Mouse (Mus musculus): ENCODE data around the gene Tcf3.
A peak's percentile ranks its signal among the peaks of the same experiment; 100 is the strongest.

Tcf3 gene

DNA sequence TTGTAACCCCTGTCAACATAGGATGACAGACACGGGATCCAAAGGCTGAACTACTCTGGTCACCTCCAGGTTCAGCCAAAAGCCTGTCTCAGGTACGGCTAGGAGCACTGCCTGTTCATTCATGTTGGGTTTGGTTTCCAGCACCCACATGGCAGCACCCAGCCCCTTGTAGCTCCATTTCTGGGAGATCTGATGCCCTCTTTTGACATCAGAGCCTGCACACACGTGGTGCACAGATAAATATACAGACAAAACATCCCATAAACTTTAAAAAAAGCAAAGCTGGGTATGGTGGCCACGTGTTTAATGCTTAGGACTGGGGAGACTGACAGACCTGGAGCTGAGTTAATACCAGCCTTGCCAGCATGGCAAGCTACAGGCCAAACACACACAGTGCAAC, 25.5 kb downstream of the Tcf3 start:
- no peak for DNase-seq (ENCODE audit: low read depth, low spot score)

DNA sequence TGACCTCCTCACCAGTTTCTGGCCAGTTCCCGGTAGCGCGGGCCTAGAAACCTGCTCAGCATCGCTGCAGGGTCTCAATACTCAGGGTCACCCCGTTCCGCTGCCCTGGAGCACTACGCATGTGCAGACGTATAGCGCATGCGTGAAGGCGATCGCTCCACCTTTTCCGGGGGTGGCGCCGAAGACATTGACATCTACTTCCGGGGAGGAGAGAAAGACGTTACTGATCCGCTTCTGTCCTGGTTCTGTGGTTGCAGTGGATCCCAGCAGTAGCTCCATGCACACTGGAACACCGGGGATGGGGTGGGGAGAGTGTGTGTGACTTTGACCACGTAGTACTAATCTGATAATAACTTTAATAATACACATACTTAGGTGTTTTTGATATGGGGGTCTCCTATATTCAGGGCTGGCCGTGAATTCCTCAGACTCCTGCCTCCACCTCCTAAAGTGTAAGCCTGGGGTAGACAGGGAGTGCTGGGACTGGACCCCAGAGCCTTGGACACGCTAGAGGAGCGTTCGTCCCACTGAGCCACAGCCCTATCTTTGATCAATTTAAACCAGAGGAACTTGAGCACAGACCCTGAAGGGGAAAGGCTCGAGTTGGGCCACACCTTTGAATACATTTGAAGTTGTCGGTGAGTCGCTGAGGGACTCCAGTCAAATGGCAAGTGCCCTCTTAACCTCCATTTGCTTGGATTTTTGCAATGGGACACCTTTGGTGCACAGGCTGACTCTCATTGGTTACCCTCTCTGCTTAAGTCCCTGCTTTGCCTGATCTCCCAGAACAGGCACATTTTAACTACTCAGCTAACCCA, 26.6 kb downstream of the Tcf3 start, which contains the start of gene Uqcr11:
Gene Uqcr11, minus strand, starts transcription at position 147 of the 818 bp plus-strand sequence.
- peak; percentile 95 for DNase-seq (ENCODE audit: low read depth, low spot score)

DNA sequence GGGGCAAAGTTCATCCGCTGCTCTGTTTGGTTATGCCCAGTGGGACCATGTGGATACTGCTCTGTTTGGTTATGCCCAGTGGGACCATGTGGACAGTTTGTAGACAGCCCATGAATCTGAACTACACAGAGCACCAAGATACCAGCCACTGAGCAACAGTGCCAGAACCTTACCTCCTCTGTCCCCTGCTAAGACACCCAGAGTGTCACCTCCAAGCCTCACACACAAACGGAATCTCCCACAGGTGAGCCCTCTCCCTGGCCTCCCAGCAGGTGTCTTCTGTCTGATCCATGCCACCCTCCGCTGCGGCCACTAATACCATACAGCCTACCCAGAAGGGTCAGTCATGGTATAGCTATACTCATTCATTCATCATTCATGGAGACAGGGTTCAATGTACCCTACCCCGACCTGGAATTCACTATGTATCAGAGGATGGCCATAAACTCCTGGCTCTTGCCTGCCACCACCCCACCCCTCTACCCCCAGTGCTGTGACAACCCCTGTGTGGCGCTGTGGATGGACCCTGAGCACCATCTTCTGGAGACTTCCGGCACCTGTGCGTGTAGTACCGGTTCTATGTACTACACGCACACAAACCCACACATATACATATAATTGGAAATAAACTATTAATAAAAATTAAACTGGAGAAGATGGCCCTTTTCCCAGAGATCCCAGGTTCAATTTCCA, 27.8 kb downstream of the Tcf3 start:
- peak; percentile 47 for DNase-seq (ENCODE audit: low read depth, low spot score)

DNA sequence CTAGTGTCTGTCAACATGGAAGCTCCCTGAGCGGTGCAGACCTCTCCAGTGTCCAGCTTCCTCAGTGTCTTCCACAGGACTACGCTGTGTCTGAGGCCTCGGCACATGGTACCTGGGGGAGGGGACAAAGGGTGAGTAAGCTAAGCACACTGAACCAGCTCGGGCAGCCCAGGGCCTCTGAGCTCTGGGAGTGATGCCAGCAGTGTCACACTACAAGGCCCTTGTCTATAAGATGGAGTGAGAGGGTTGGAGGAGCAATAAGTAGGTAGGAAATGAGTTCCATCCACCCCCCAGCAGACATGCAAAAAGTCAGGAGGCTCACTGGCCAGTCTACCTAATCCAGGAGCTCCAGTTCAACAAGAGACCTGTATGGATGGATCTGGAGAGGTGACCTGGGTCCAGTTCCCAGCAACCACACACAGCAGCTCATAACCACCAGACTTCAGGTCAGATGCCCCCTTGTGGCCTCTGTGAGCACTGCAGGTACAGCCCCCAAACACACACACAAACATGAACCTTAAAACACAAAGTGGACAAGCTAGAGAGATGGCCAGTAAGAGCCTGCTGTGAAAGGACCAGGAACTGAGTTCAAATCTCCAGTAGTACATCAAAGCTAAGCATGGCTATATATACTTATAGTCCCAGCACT, 30.3 kb downstream of the Tcf3 start:
- DNase-seq (ENCODE audit: low read depth, low spot score): peak; percentile 72

DNA sequence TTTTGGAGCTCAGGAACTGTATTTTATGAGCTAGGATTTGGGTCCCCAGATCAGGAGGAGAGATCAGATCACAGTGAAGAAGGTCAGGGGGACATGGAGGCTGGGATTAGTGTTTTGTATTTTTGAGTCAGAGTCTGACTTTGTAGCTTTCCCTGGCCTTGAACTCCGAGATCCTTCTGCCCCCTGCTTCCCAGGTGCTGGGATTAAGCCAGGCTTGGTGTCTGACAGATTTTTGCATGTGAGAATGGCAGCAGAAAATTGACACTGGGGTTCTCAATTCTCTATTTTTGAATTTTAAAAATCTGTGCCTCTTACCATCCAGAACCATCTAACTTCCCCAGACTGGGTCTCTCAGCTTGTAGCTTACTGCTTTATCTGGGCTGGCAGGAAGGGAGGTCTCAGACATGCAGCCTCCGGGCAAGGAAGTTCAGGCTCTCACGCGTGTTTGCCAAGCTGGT, 32.7 kb downstream of the Tcf3 start:
- DNase-seq (ENCODE audit: low read depth, low spot score): no peak

DNA sequence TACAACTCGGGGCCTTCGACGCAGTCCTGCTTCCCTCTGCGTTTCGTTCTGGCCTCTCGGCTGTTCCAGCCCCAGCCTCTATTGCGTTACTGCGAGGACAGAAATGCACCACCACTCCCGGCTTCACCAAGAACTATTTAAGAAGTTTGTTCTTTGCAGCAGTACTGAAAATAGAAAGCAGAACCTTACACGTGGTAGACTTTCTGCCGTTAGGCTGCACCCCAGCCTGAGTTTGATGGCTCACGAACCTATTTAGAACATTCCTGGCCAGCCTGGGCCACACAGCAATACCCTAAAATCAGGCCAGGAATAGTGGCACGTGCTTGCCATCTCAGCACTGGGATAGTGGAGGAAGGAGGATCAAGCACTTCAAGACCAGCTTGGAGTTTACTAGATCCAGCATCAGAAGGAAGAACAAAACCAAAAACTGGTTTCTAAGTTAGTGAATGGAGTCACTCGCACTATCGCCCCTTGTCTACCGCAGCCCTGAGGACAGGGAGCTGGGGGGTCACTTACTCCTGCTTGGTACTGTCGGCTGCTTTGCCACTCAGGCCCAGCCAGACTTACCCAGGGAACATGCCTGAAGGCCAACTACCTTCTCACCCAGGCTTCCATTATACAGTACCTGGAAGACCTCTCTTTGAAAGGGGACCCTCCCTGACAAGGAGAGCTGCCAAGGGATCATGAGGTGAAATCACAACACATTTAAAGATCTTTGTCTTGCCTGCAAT, 33.3 kb downstream of the Tcf3 start:
- DNase-seq (ENCODE audit: low read depth, low spot score): no peak

DNA sequence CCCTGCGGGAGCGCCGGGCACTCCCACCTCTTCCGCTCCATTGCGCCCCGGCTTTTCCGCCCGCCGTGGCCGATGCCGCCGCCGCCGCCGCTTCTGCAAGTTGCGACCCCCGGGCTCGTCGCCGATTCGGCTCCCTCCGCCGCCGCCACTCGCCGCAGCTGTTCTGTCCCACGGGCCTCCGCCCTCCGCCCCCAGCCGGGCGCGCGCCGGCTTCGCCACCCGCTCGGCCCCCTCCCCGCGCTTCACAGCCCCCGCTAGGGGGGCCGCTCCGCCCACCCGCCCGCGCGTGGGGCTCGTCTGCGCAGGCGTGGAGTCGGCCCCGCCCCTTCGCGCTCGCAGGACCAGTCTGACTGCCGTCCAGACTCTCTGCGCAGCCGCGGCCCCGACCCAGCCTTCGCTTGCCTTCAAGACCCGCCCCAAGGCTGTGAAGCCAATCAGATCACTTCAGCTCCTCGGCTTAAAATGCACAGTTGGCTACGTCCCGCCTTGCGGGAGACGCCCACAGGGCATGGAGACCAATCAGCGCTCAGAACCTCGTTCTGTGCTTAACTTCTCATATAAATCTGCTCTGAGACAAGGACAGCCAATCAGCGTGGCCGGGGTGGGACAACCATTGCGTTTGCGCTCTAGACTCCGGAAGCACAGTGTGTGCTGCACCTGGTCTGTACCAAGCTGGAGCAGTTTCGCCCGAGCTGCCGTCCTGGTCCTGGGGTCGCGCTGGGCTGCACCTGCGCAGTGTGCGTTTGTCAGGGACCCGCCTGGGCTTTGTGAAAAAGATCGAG, 34.1 kb downstream of the Tcf3 start, which contains the start of gene Mbd3:
Gene Mbd3, minus strand, starts transcription at position 360 of the 782 bp plus-strand sequence.
- peak; percentile 100 for DNase-seq (ENCODE audit: low read depth, low spot score)

DNA sequence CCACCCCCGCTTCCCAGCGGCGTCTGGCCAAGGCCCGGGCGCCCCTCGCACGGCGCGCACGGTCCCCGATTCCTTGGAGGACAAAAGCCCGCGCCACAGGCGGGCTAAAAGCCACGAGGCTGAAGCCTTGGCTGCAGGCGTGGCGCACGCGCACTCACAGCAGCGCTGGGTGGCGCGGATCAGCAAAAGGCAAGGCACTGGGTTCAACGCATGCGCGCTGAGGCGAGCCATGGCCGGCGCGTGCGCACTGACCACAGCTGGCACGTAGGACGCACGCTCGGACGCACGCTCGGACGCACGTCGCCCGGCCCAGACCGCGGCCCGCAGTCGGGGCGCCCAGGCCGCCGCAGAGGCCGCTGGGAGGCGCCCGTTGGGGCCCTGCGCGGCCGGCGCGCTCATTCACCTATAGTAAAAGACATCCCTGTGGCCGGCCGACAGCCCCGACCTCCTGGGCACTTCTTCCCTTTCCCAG, 34.7 kb downstream of the Tcf3 start:
- peak; percentile 99 for DNase-seq (ENCODE audit: low read depth, low spot score)

DNA sequence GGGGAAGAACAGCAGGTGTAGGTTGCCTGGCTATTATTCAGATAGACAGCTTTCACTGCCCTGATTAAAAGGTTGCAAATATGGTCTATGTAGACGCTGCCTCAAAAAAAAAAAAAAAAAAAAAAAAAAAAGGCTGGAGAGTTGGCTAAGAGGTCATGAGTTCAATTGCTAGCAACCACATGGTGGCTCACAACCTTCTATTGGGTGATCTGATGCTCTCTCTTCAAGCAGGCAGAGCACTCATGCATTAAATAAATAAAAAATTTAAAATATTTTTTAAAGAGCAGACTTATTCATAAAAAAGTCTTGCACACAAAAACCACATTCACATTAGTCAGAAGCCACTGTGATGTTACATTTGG, 35.3 kb downstream of the Tcf3 start:
- no peak for DNase-seq (ENCODE audit: low read depth, low spot score)

DNA sequence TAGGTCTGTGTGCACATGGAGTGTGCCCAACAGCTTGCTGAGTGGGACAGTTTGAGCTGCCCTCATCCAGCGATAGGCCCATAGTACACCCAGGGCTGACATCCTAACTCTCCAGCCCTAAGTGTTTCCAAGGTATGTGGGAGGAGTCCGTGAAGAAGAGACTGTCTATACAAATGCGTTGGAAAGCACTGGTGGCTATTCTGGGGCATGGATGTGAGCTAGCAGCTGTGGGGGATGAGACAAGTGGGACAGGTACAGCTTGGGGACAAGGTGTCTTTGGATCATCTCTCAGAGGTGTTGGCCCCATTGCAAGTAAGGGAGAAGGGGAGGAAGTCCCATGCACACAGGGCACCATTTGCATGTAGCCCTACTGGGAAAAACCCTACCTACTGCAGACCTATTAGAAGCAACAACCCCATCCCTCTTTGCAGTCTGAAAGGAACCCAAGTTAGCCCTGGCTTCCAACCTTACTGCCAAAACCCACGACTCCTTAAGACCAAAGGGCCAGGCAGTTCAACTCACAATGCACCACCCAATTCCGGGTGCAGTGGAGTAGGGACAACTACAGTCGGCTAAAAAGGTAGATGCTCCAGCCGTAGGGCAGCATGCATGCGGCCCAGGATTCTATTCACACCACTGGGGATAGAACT, 35.8 kb downstream of the Tcf3 start:
- DNase-seq (ENCODE audit: low read depth, low spot score): peak; percentile 40

DNA sequence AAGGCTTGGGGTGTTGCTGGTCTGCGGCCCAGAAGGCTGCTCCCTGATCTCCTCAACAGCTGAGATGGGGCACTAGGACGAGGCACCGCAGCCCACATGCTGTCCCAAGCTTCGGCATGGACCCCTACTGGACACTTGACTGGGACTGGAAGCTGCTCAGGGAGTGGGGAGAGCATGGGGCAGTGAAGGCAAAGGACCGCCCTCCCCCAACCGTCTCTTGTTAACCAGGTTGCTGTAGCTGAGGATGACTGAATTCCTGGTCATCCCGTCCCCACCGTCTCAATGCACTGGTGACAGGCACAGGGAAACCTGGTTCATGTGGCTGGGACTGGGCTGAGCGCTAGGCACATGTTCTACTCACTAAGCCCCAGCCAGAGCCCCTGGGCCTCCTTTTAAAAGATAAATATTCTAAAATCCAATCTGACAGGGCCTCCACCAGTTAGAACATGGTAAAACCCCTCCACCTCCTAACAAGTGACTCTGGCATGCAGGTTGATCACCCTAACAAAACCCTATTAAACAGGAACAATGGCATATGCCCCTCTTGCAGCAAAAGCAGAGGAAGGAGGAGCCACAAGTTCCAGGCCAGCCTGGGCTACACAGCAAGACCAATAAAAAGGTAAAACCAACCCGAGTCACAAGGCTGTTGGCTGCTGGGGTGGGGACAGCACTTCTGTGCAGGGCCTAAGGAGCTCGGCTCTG, 36.5 kb downstream of the Tcf3 start:
- no peak for DNase-seq (ENCODE audit: low read depth, low spot score)

DNA sequence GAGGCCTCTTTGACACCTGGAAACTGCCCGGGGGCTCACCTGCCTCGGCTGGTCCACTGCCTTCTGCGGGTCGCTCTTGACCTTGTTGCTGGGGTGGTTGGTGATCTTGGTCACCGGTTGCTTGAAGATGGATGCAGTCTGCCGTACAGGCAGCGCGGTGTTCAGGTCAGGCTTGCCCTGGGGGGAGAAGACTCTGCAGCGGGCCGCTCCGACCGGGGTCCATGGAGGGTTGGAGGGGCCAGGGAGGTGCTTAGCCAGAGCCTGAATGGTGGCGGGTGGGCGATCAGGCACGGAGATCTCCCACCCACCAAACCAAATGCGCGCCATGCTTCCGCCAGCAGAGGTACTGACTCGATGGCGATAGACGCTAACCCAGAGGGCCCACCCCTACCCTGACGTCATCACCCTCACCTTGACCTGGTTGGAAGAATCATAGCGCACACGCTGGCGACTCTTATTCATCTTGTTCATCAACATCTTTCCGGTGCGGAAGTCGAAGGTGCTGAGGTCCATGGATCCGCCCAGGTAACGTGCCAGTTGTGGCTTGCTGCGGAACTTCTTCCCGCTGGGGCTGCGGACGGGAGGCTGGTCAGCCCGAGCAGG, 38.3 kb downstream of the Tcf3 start:
- DNase-seq (ENCODE audit: low read depth, low spot score): no peak

DNA sequence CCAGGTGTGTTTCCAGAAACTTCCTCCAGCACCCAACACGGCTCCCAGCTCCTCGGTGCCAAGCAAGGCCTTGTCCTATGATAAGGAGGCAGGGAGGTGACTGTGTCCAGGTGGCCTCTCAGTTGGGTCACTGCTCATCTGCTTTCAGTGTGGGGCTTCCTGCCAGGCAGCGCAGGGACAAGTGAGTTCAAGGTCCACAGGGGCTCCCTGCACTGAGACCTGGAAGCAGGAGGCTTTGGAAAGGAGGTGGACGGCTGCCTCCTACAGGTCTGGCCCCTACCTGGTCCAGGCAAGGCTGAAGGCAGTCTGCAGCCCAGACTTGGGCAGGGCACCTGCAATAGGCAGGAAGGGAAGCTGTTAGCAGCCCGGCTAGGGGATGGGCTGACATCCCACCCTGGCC, 40.8 kb downstream of the Tcf3 start:
- DNase-seq (ENCODE audit: low read depth, low spot score): no peak

DNA sequence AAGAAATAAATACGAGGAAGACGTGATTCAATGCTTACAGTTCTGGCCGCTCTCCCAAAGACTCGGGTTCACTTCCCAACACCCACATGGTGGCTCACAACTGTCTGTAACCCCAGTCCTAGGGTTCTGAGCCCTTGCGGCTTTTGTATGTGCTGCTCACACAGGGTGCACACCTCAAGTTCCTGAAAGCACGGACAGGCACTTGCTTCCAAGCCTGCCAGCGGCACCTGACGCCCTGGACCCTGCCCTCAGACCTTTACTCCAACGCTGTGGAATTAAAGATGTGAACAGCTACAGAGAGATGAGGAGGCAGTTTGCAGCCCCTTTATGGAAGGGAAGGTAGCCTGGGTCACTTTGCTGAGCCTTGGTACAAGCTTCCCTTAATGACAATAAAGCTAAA, 42.8 kb downstream of the Tcf3 start:
- no peak for DNase-seq (ENCODE audit: low read depth, low spot score)

DNA sequence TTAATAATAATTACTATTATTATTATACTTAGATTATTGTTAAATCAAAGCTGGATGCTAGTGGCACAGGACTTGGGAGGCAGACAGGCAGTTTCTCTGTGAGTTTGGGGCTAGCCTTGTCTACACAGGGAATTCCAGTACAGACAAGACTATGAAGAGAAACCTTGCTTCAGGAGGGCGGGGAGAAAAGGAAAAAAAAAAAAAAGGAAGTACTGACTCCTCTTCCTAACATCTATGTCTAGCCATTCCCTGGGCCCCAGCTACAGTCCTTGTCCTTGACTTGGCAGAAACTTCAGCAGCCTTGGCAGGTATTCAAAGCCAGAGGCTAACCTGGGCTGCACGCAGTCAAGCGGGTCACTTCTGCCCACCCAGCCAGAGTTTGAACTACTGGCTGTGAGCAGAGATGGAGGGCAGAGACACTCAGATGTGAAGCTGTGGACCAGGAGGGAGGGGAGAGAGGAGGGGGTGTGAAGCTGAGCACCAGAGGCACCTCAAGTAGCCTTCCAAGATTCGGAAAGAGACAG, 44.2 kb downstream of the Tcf3 start:
- no peak for DNase-seq (ENCODE audit: low read depth, low spot score)

DNA sequence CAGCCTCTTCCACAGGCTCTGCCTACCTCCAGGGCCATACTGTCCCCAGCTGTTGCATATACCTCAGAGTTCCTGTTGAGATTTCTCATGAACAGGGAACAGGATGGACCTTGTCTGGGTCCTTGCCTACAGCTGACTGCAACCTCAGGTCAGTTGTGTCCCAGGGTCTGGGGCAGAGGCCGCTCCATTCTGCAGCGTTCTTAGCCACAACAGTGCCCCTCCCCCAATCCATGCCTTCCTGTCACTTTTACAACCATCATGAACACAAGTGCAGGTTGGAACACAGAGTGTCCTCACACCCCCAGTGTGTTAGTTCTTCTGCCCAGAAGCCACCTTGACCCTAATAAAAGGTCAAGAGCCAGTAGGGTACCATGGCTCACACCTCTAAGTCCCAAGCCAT, 44.7 kb downstream of the Tcf3 start:
- no peak for DNase-seq (ENCODE audit: low read depth, low spot score)

DNA sequence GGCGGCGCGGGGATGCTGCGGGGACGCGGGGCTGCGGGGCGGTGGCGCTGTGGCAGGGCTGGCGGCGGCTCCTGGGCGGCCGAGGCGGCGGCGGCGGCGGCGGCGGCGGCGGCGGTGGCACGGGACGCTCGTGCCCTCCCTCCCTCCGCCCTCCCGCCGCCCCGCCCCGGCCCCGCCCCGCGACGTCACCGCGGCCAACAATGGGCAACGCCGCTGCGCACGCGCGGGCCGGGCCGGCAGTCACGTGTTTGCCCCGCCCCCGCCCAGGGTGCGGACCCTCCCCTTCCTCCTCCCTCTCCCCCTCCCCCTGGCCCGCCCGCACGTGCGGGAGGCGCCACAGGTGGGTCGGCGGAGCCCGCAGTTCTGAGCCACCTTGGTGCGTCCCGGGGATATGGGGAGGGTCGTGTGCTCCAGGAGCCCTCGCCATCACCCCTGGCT, 45.9 kb downstream of the Tcf3 start, which contains the start of gene Mex3d:
Gene Mex3d, minus strand, starts transcription at position 138 of the 438 bp plus-strand sequence.
- peak; percentile 96 for DNase-seq (ENCODE audit: low read depth, low spot score)

DNA sequence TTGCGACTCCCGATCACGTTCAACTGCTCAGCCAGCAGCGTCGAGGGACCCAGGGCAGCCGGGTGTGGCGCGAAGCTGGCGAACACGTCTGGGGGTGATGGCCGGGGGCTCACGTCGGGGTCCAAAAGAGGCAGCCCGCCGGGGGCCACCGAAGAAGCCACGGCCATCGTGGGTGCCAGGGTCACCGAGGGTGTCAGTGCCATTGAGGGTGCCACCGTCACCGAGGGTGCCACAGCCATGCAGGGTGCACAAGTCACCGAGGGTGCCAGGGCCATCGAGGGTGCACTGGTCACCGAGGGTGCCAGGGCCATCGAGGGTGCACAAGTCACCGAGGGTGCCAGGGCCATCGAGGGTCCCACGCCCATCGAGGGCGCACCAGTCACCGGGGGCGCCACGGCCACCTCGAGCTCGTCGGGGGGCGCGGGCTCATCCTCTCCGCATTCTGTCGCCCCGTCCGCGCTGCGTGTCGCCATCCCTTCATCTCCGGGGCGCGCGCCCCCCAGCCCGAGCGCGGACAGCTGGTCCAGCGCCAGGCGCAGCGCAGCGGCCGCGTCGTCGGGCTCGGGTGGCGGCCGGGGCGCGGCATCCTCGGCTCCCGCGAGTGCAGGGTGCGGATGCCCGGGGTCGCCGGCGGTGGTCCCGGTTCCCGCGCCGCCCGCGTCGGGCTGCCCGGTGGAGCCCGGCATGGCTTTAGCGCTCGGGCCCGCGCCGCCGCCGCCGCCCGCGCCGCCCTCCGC, 46.5 kb downstream of the Tcf3 start:
- peak; percentile 51 for DNase-seq (ENCODE audit: low read depth, low spot score)

All from CD4-positive, CD25-positive, alpha-beta regulatory T cell, adult 2 months (primary cell).